Mouse (Mus musculus): Measurements from ENCODE around the gene St8sia2.

The St8sia2 gene

DNA sequence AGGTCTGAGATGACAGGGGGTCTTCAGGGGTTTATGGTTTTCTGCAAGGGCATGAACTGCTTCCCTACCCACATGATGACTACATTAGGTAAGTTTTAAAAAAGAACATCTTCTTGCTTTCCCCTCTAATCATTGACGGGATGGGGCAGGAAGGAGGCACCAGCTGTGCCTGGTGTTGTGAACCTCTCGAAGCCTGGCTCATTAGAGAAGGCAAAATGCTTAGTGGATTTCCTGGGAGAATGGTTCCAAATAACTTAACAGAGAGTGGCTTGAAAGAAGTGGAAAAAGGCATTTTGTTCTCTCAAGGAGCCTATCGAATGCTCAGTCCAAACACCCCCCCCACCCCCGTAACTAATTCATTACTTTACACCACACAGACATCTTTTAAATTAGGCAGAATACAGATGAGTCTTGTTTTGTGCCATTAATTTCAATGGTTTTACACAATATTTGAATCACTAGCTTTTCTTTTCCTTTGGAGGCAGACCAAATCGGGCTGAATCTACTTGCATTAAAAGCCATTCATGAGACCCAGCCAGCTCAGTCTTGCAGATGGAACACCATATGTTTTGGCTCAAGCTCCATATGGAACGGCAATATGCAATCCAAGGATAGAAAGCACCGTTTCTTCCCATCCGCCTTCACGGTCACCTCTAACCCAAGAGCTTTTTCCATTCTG lies 95.7 kb downstream of the St8sia2 start:
- Histone ChIP-seq H3K27me3 (ENCODE audit: insufficient read depth, low read length) (no peaks in the 10 kb centered on the region), H3K4me1 (replicated peaks; ENCODE audit: low read depth, low read length) (no peaks in the 10 kb centered on the region), H3K4me3 (replicated peaks; ENCODE audit: low read length) (no peak overlapping the region), H3K36me3 (ENCODE audit: insufficient read depth, low read length) (no peaks in the 10 kb centered on the region), H3K9me3 (ENCODE audit: low read length) (no peaks in the 10 kb centered on the region)
- TF ChIP-seq NANOG (IDR thresholded peaks at IDR 0.05; ENCODE audit: borderline replicate concordance, low read length) (no peak), CTCF (conservative IDR thresholded peaks at IDR 0.05; ENCODE audit: low read length) (no peak), POU5F1 (IDR thresholded peaks at IDR 0.05; ENCODE audit: borderline replicate concordance, low read length) (no peak)

DNA sequence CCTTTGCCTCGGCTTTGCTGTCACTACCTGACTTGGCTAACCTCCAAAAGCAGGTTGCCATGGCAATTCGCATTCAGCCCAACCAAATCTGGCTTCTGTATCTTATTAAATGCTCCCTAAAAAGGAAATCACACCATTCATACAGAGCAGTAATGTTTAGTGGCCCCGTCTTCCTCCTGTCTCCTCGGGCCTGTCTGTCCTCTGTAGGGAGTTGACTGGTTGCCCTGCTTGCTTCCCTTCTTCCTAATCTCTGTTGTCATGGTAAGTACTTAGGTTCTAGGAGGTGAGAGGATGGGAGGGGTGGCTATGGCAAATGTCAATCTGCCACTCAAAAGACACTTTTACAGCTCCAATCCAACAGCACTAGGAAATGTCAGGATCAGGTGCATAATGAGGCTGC lies 101.6 kb downstream of the St8sia2 start:
- H3K4me1 ChIP-seq (replicated peaks; ENCODE audit: low read depth, low read length): peaks cover 11% of the 10 kb centered on the region
- no peak for TF ChIP-seq CTCF (conservative IDR thresholded peaks at IDR 0.05; ENCODE audit: low read length)
- no peak for TF ChIP-seq POU5F1 (IDR thresholded peaks at IDR 0.05; ENCODE audit: borderline replicate concordance, low read length)
- TF ChIP-seq NANOG (IDR thresholded peaks at IDR 0.05; ENCODE audit: borderline replicate concordance, low read length): no peak
- H3K27me3 ChIP-seq (ENCODE audit: insufficient read depth, low read length): no peaks in the 10 kb centered on the region

DNA sequence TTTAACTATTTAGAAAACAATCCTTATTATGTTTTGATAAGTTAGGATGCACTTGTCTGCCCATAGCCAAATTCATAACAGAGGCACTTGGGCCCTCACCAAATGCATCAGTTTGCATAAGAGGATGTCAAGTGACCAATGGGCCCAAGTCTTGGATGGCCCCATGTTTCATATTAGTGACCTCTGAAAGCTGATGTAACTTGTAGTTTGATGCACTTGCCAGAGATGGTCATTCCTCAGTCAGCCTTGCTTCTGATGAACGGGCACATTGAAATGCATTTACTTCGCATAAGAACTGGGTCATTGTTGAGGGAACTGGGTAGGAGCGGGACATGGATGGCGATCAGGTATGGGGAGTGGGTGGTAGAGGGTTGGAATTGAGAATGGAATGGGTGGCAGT lies 102.6 kb downstream of the St8sia2 start:
- H3K4me1 ChIP-seq (replicated peaks; ENCODE audit: low read depth, low read length): peaks cover 11% of the 10 kb centered on the region
- H3K27me3 ChIP-seq (ENCODE audit: insufficient read depth, low read length): no peaks in the 10 kb centered on the region
- H3K4me3 ChIP-seq (replicated peaks; ENCODE audit: low read length): no peak overlapping the region
- TF ChIP-seq NANOG (IDR thresholded peaks at IDR 0.05; ENCODE audit: borderline replicate concordance, low read length): no peak
- no peak for TF ChIP-seq POU5F1 (IDR thresholded peaks at IDR 0.05; ENCODE audit: borderline replicate concordance, low read length)
- no peak for TF ChIP-seq CTCF (conservative IDR thresholded peaks at IDR 0.05; ENCODE audit: low read length)
- no peaks in the 10 kb centered on the region for H3K9me3 ChIP-seq (ENCODE audit: low read length)
- no peaks in the 10 kb centered on the region for H3K36me3 ChIP-seq (ENCODE audit: insufficient read depth, low read length)

More for the DNA sequence above, 101.6 kb downstream of the St8sia2 start:
- no peaks in the 10 kb centered on the region for H3K9me3 ChIP-seq (ENCODE audit: low read length)
- no peaks in the 10 kb centered on the region for H3K36me3 ChIP-seq (ENCODE audit: insufficient read depth, low read length)
- no peak overlapping the region for H3K4me3 ChIP-seq (replicated peaks; ENCODE audit: low read length)

DNA sequence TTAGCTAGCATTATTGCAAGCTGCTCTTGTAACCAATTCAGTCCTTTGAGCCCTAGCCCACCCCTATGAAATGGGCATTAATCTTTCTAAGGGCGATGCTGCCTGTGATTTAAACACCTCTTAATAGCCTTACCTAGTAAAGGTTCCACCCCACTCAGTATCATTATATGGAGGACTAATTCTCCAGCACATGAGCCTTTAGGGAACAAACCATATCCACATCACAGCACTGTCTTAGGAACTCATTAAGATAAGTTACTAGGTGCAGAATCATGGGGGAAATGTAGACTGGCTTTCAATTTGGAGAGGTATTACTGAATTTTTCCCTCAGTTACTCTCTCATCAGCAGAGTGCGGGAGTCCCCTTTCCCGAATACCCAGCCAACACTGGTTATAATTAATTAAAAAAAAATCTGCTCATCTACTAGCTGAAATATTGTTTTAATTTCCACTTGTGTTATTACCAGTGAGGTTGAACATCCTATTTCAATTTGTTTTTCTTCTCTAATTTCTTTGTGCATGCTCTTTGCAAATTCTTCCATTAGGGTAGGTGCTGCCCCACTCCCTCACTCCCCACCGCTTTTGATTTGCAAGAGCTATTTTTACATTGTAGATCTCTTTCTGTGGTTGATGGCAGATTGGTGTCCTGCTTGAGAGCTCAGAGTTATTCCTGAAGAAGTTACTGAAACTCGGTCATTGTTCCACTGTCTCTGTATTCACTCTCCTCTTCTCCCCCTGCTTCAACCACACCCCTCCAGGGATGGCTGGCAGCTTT lies 103.9 kb downstream of the St8sia2 start:
- Histone ChIP-seq H3K36me3 (ENCODE audit: insufficient read depth, low read length) (no peaks in the 10 kb centered on the region), H3K9me3 (ENCODE audit: low read length) (no peaks in the 10 kb centered on the region), H3K27me3 (ENCODE audit: insufficient read depth, low read length) (no peaks in the 10 kb centered on the region), H3K4me3 (replicated peaks; ENCODE audit: low read length) (no peak overlapping the region), H3K4me1 (replicated peaks; ENCODE audit: low read depth, low read length) (peaks cover 11% of the 10 kb centered on the region)
- TF ChIP-seq NANOG (IDR thresholded peaks at IDR 0.05; ENCODE audit: borderline replicate concordance, low read length) (no peak), POU5F1 (IDR thresholded peaks at IDR 0.05; ENCODE audit: borderline replicate concordance, low read length) (no peak), CTCF (conservative IDR thresholded peaks at IDR 0.05; ENCODE audit: low read length) (no peak)

DNA sequence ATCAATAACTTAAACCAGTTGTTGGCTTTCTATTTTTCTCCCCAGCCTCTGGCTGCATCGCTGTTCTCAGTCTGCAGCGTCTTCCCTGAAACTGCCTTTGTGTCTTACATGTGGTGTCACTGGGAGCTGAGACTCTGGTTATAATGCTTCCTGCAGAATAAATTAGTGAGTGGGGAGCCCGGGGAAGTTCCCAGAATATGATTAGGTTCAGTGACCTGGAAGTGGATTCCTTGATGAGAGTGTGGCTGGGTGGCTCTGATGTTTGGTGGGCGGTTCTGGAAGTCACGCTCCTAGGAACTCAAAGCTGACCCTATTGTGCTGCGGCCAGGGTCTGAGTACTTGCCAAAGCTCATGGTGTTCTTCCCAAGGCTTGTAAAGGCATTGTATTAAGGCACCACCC lies 119.0 kb downstream of the St8sia2 start:
- no peaks in the 10 kb centered on the region for H3K36me3 ChIP-seq (ENCODE audit: insufficient read depth, low read length)
- no peaks in the 10 kb centered on the region for H3K27me3 ChIP-seq (ENCODE audit: insufficient read depth, low read length)
- no peaks in the 10 kb centered on the region for H3K4me1 ChIP-seq (replicated peaks; ENCODE audit: low read depth, low read length)
- H3K9me3 ChIP-seq (ENCODE audit: low read length): peaks cover 6% of the 10 kb centered on the region; the same call in 1 of the 2 replicates
- TF ChIP-seq POU5F1 (IDR thresholded peaks at IDR 0.05; ENCODE audit: borderline replicate concordance, low read length) (no peak), NANOG (IDR thresholded peaks at IDR 0.05; ENCODE audit: borderline replicate concordance, low read length) (no peak), CTCF (conservative IDR thresholded peaks at IDR 0.05; ENCODE audit: low read length) (no peak)
- no peak overlapping the region for H3K4me3 ChIP-seq (replicated peaks; ENCODE audit: low read length)

DNA sequence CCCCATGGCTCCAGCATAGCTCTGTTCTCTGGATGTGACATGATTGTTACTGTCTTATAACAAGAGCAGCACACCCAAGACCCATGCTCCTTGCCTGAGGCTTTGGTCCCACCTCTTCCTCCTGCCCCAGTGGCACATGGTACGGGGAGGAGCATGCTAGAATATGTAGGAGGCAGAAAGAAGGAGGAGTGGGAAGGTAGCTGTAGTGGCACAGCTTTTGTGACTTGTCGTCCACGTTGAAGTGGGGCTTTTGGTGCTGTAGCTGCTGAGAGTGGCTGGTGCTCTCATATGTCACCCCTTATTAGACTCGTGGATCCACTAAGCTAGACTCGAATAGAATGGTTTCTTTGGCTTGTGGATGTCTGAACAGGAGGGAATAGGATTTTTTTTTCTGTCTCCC lies 121.7 kb downstream of the St8sia2 start:
- Histone ChIP-seq H3K9me3 (ENCODE audit: low read length) (peaks cover 11% of the 10 kb centered on the region; the same call in 1 of the 2 replicates), H3K4me3 (replicated peaks; ENCODE audit: low read length) (no peak overlapping the region), H3K4me1 (replicated peaks; ENCODE audit: low read depth, low read length) (no peaks in the 10 kb centered on the region)

DNA sequence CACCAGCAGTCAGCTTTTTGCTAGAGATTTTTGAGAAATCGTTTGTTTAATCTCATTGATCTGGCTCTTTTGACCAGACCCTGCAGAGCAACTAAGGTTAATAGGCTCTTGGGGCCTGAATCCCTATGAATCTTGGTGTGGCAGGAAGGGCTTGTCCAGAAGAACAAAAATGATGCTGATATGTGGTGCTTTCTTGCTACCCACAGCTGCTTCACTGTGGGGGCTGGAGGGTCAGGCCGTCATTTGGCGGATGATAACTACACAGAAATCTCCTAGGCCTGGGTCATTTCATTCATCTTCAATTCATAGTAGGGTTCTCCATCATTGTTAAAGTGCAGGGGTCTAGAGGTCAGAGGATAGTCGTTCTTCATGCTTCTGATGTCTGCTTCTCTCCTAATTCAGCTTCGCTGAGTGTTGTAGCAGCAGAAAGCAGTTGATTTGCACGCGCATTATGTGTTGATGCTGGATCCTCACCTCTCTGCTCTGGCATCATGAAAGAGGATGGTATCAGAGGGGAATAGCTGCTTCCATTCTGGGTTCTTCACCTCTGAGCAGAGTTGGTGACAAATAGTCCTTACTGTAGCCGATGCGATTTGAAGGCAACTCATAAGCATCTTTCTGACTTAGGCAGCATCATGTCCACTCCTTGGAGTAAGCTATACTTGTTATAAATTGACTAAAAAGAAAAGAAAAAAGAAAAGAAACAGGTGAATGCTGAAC lies 122.4 kb downstream of the St8sia2 start:
- Histone ChIP-seq H3K4me3 (replicated peaks; ENCODE audit: low read length) (no peak overlapping the region), H3K9me3 (ENCODE audit: low read length) (peaks cover 11% of the 10 kb centered on the region; the same call in 1 of the 2 replicates), H3K36me3 (ENCODE audit: insufficient read depth, low read length) (no peaks in the 10 kb centered on the region), H3K4me1 (replicated peaks; ENCODE audit: low read depth, low read length) (peaks cover 1% of the 10 kb centered on the region), H3K27me3 (ENCODE audit: insufficient read depth, low read length) (no peaks in the 10 kb centered on the region)
- TF ChIP-seq POU5F1 (IDR thresholded peaks at IDR 0.05; ENCODE audit: borderline replicate concordance, low read length) (no peak), CTCF (conservative IDR thresholded peaks at IDR 0.05; ENCODE audit: low read length) (no peak), NANOG (IDR thresholded peaks at IDR 0.05; ENCODE audit: borderline replicate concordance, low read length) (no peak)

More for the DNA sequence above, 121.7 kb downstream of the St8sia2 start:
- Histone ChIP-seq H3K27me3 (ENCODE audit: insufficient read depth, low read length) (no peaks in the 10 kb centered on the region), H3K36me3 (ENCODE audit: insufficient read depth, low read length) (no peaks in the 10 kb centered on the region)
- TF ChIP-seq CTCF (conservative IDR thresholded peaks at IDR 0.05; ENCODE audit: low read length) (no peak), POU5F1 (IDR thresholded peaks at IDR 0.05; ENCODE audit: borderline replicate concordance, low read length) (no peak), NANOG (IDR thresholded peaks at IDR 0.05; ENCODE audit: borderline replicate concordance, low read length) (no peak)

DNA sequence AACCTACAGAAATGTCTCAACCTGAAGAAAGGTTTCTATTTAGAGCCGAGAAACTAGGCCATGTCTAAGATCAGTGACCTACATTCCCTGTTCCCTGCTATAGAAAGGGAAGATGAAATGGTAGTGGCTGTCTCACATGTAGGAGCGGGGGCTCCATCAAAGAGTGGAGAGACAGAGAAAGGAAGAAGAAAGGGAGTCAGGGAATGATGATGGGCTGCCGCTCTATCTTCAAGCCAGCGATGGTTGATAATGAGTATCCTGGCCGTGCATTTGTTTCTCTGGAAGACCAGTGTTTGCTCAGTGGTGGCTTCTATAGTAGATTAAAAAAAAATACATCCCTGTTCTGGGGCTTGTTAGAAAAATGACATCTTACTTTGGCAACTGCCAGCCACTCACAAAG lies 123.0 kb downstream of the St8sia2 start:
- no peaks in the 10 kb centered on the region for H3K27me3 ChIP-seq (ENCODE audit: insufficient read depth, low read length)
- peaks cover 11% of the 10 kb centered on the region; the same call in 1 of the 2 replicates for H3K9me3 ChIP-seq (ENCODE audit: low read length)
- no peaks in the 10 kb centered on the region for H3K36me3 ChIP-seq (ENCODE audit: insufficient read depth, low read length)
- TF ChIP-seq POU5F1 (IDR thresholded peaks at IDR 0.05; ENCODE audit: borderline replicate concordance, low read length) (no peak), CTCF (conservative IDR thresholded peaks at IDR 0.05; ENCODE audit: low read length) (no peak)
- peaks cover 7% of the 10 kb centered on the region for H3K4me1 ChIP-seq (replicated peaks; ENCODE audit: low read depth, low read length)
- no peak overlapping the region for H3K4me3 ChIP-seq (replicated peaks; ENCODE audit: low read length)
